Mouse (Mus musculus) embryonic facial prominence, embryonic 15.5 days (tissue): ENCODE measurements around the gene Otub1. TPM values are rescaled to one million over a fixed set of nuclear protein-coding genes. Genes with fewer than 3 reads are reported as not detected.
A peak's percentile ranks its signal among the peaks of the same experiment; 100 is the strongest.

Experiments used
- ATAC-seq: fragments of 200-750 bp; cut with Nextera tagmentation; 2 replicates; pipeline ENCODE4 v1.8.0; 2017; ENCODE audit warnings: low read depth, moderate TSS enrichment; ENCODE audit not compliant: insufficient number of reproducible peaks, low FRiP score, low TSS enrichment
- H3K27ac ChIP-seq: fragments of 300-500 bp; sonication (generic); replicated peaks from 2 replicates; pipeline ENCODE4 v1.5.1; 2015; ENCODE audit warnings: mild to moderate bottlenecking, inconsistent platforms
- H3K27me3 ChIP-seq: fragments of 300-500 bp; sonication (generic); 2 replicates; pipeline ENCODE4 v1.6.1; 2015; ENCODE audit warnings: inconsistent platforms
- H3K36me3 ChIP-seq: fragments of 300-500 bp; sonication (generic); 2 replicates; pipeline ENCODE4 v1.6.1; 2015; ENCODE audit warnings: mild to moderate bottlenecking, inconsistent platforms
- H3K4me1 ChIP-seq: fragments of 300-500 bp; sonication (generic); 2 replicates; pipeline ENCODE4 v1.6.1; 2015; ENCODE audit warnings: inconsistent platforms
- H3K4me2 ChIP-seq: fragments of 300-500 bp; sonication (generic); replicated peaks from 2 replicates; pipeline ENCODE4 v1.6.1; 2015; ENCODE audit warnings: mild to moderate bottlenecking, inconsistent platforms
- H3K4me3 ChIP-seq: fragments of 300-500 bp; sonication (generic); replicated peaks from 2 replicates; pipeline ENCODE4 v1.5.1; 2015; ENCODE audit warnings: mild to moderate bottlenecking, inconsistent platforms
- H3K9ac ChIP-seq: fragments of 300-500 bp; sonication (generic); 2 replicates; pipeline ENCODE4 v1.6.1; 2015; ENCODE audit warnings: inconsistent platforms
- H3K9me3 ChIP-seq: fragments of 300-500 bp; sonication (generic); replicated peaks from 2 replicates; pipeline ENCODE4 v1.6.1; 2016; ENCODE audit warnings: inconsistent platforms
- WGBS: fragments of 180-500 bp; shearing (Covaris S2); methylation state at CpG from one replicate; pipeline ENCODE4 v1.1.7; 2015; 5-methylcytosine and 5-hydroxymethylcytosine counted together
- polyA plus RNA-seq: library from polyadenylated mRNA; unstranded; fragments of >200 nt; fragmentation: Nextera tagmentation; extraction: Ambion mirVana; gene quantifications from 2 replicates; pipeline ENCODE4 v1.2.1, GENCODE M21; 2015

Otub1 gene
- polyA plus RNA-seq, 1 experiment from 2014 or later: 214 TPM

DNA sequence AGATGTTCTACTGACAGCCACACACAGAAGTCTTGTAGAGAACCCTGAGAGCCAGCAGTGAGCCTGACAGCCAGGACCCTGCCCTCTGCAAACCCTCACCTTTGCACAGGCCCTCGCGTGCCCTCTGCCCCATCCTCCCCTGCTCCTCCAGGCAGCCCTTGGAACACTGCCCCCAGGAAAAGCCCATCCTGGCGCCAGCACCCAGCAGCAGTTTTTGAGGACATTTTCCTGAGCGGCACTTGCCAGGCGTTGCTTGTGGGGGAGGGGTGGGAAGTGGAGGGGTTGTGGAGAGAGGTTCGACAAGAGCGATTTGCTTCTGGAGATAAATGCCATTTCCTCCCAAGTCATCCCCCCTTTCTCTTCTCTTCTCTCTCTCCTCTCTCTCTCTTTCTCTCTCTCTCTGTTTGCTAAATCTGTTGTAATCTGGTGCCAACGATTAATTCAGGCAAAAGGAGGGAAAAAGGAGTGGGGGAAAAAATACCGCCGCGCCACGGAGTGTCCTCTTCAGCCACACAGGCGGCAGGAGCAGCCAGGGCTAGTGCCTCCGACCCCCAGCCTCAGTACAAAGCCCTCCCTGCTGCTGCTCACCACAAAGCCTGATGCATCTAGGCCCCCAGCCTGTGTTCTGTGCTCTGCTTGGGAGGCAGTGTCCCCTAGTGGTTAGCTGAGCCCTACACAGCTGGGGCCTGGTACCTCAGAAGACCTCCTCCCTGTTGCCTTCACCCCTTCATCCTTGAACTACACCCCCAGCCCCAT lies 45.8 kb downstream of the Otub1 start:
- no peak overlapping the region for H3K4me3 ChIP-seq
- peaks cover 64% of the 10 kb centered on the region for H3K4me1 ChIP-seq
- no peaks in the 10 kb centered on the region for H3K36me3 ChIP-seq
- H3K27me3 ChIP-seq: peaks cover 5% of the 10 kb centered on the region
- H3K9ac ChIP-seq: no peak overlapping the region
- no peak for ATAC-seq
- 11% methylated on average over 14 of the region's 14 CpGs for WGBS
- H3K9me3 ChIP-seq: no peaks in the 10 kb centered on the region
- peak overlapping the region; percentile 35; the same call in 1 of the 2 replicates for H3K4me2 ChIP-seq
- no peak overlapping the region for H3K27ac ChIP-seq

- H3K27me3 ChIP-seq: no peaks in the 10 kb centered on the region
- H3K9me3 ChIP-seq: no peaks in the 10 kb centered on the region
- no peak overlapping the region for H3K27ac ChIP-seq
- H3K4me2 ChIP-seq: no peak overlapping the region
- H3K9ac ChIP-seq: no peak overlapping the region
- H3K4me3 ChIP-seq: no peak overlapping the region
- 57% methylated on average over 14 of the region's 14 CpGs for WGBS
- no peaks in the 10 kb centered on the region for H3K36me3 ChIP-seq
- no peak for ATAC-seq
- peaks cover 69% of the 10 kb centered on the region for H3K4me1 ChIP-seq
These were observed 48.4 kb downstream of the Otub1 start for GRCm38 (mm10) chr19:7157734-7158133.

- no peak overlapping the region for H3K9ac ChIP-seq
- no peak overlapping the region for H3K4me3 ChIP-seq
- peak overlapping the region; percentile 35 for H3K27ac ChIP-seq
- 49% methylated on average over 6 of the region's 6 CpGs for WGBS
- no peaks in the 10 kb centered on the region for H3K27me3 ChIP-seq
- no peak overlapping the region for H3K4me2 ChIP-seq
- H3K36me3 ChIP-seq: no peaks in the 10 kb centered on the region
- H3K9me3 ChIP-seq: no peaks in the 10 kb centered on the region
- peaks cover 86% of the 10 kb centered on the region for H3K4me1 ChIP-seq
- ATAC-seq: peak; percentile 62
These were observed 50.9 kb downstream of the Otub1 start for GRCm38 (mm10) chr19:7155196-7155595.

DNA sequence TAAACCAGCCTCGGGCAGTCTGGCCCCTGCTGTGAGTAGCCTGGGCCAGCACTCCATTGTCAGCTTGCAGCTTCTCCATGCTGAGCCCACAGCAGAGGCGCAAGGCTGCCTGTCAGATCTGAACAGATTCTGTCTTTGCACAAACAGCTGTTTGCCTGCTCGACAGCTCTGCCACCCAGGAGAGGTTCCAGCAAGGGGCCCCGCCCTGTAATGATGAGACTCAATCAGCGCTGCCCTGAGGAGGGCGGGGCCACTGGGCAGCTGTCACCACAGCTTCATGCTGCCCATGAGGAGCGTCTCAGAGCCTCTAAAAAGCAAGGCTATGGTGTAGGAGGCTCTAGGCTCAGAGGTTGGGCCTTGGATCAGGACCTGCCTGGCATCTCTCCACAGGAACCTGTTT lies 52.9 kb downstream of the Otub1 start:
- ATAC-seq: peak; percentile 69
- Histone ChIP-seq H3K9ac (no peak overlapping the region), H3K4me1 (peaks cover 96% of the 10 kb centered on the region)

GRCm38 (mm10) chr19:7151927-7152653 lies 54.0 kb downstream of the Otub1 start:
- Histone ChIP-seq H3K36me3 (no peaks in the 10 kb centered on the region), H3K9ac (no peak overlapping the region), H3K4me2 (no peak overlapping the region), H3K27me3 (no peaks in the 10 kb centered on the region), H3K27ac (peak overlapping the region; percentile 63; the same call in 1 of the 2 replicates), H3K4me1 (peaks cover 96% of the 10 kb centered on the region), H3K9me3 (no peaks in the 10 kb centered on the region), H3K4me3 (no peak overlapping the region)
- 55% methylated on average over 6 of the region's 6 CpGs for WGBS
- no peak for ATAC-seq

More for the DNA sequence above, 52.9 kb downstream of the Otub1 start:
- Histone ChIP-seq H3K27ac (peak overlapping the region; percentile 63), H3K9me3 (no peaks in the 10 kb centered on the region), H3K4me3 (no peak overlapping the region), H3K4me2 (no peak overlapping the region; the same call in 1 of the 2 replicates), H3K36me3 (no peaks in the 10 kb centered on the region), H3K27me3 (no peaks in the 10 kb centered on the region)
- WGBS: 10% methylated on average over 7 of the region's 7 CpGs

DNA sequence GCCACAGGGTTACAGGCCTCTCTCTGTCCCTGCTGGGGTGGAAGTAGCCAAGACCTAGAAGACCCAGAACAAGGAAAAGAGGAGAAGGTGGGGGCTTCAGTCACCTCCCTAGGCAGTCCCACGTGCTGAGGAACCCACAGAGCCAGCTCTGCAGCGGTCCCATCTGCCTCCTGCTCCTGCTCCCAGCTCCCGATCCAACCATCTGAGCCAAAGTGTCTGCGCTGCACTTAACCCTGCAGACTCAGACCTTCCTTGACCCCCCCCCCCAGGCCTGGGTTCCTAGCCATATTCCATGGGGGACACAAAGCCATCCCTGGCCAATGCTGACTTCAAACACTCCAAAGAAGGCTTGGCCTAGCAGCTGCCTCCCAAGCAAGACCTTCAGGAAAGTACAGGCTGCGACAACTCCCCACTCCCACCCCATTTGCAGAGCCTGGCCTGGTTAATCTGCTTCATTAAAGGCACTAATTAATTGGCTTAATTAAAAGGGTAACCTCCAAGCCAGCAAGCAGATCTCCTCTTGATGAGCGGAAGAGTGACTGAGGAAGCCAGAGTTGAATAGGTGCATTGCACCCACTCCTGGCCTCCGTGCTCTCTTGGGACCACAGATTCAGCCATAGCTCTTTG lies 54.7 kb downstream of the Otub1 start:
- H3K4me2 ChIP-seq: no peak overlapping the region
- 79% methylated on average over 7 of the region's 7 CpGs for WGBS
- H3K4me3 ChIP-seq: no peak overlapping the region
- H3K36me3 ChIP-seq: no peaks in the 10 kb centered on the region
- no peak overlapping the region for H3K9ac ChIP-seq
- H3K27ac ChIP-seq: no peak overlapping the region
- H3K9me3 ChIP-seq: no peaks in the 10 kb centered on the region
- H3K27me3 ChIP-seq: no peaks in the 10 kb centered on the region
- H3K4me1 ChIP-seq: peaks cover 89% of the 10 kb centered on the region
- ATAC-seq: no peak

GRCm38 (mm10) chr19:7149158-7149685 lies 56.9 kb downstream of the Otub1 start:
- 73% methylated on average over 7 of the region's 7 CpGs for WGBS

GRCm38 (mm10) chr19:7148541-7149085 lies 57.5 kb downstream of the Otub1 start:
- no peak for ATAC-seq

More at GRCm38 (mm10) chr19:7149158-7149685, 56.9 kb downstream of the Otub1 start:
- no peak overlapping the region; the same call in 1 of the 2 replicates for H3K27ac ChIP-seq
- ATAC-seq: no peak
- H3K27me3 ChIP-seq: peaks cover 15% of the 10 kb centered on the region
- H3K4me2 ChIP-seq: no peak overlapping the region
- no peak overlapping the region for H3K4me3 ChIP-seq
- H3K4me1 ChIP-seq: peaks cover 77% of the 10 kb centered on the region
- H3K36me3 ChIP-seq: no peaks in the 10 kb centered on the region
- H3K9me3 ChIP-seq: no peaks in the 10 kb centered on the region
- H3K9ac ChIP-seq: no peak overlapping the region

More at GRCm38 (mm10) chr19:7148541-7149085, 57.5 kb downstream of the Otub1 start:
- Histone ChIP-seq H3K4me3 (no peak overlapping the region), H3K4me2 (no peak overlapping the region), H3K9ac (no peak overlapping the region), H3K4me1 (peaks cover 77% of the 10 kb centered on the region), H3K27ac (no peak overlapping the region; the same call in 1 of the 2 replicates), H3K36me3 (no peaks in the 10 kb centered on the region), H3K27me3 (peaks cover 15% of the 10 kb centered on the region), H3K9me3 (no peaks in the 10 kb centered on the region)
- WGBS: 42% methylated on average over 8 of the region's 8 CpGs

Other genes with a start within 250 kb of the Otub1 start
- gene Ppp1r14b, start 231.3 kb downstream of the Otub1 start, polyA plus RNA-seq: 224 and 246 TPM in 2 replicates
- gene Plcb3, start 229.8 kb downstream of the Otub1 start, polyA plus RNA-seq: 48.2 and 49.1 TPM in 2 replicates
- 112 and 119 TPM in 2 replicates for gene Fkbp2, start 225.8 kb downstream of the Otub1 start, polyA plus RNA-seq
- 51.5 and 53.2 TPM in 2 replicates for gene Vegfb, start 218.7 kb downstream of the Otub1 start, polyA plus RNA-seq
- 23.9 and 27.9 TPM in 2 replicates for gene Dnajc4, start 213.7 kb downstream of the Otub1 start, polyA plus RNA-seq
- 22.2 and 24.1 TPM in 2 replicates for gene Nudt22, start 210.2 kb downstream of the Otub1 start, polyA plus RNA-seq
- 12.5 and 12.7 TPM in 2 replicates for gene Trpt1, start 210.2 kb downstream of the Otub1 start, polyA plus RNA-seq
- gene Fermt3, start 186.8 kb downstream of the Otub1 start, polyA plus RNA-seq: 12.4 and 14.2 TPM in 2 replicates
- 228 and 244 TPM in 2 replicates for gene Stip1, start 166.3 kb downstream of the Otub1 start, polyA plus RNA-seq
- gene Macrod1, start 149.5 kb downstream of the Otub1 start, polyA plus RNA-seq: 22.1 and 26.6 TPM in 2 replicates
- gene Flrt1, start 100.6 kb downstream of the Otub1 start, polyA plus RNA-seq: 13.5 and 19.2 TPM in 2 replicates
- gene Cox8a, start 11.3 kb upstream of the Otub1 start, polyA plus RNA-seq: 822 and 870 TPM in 2 replicates
- gene Naa40, start 34.9 kb upstream of the Otub1 start, polyA plus RNA-seq: 49.8 and 55.4 TPM in 2 replicates
- 20.3 and 22.9 TPM in 2 replicates for gene Rcor2, start 61.0 kb upstream of the Otub1 start, polyA plus RNA-seq
- gene Mark2, start 135.5 kb upstream of the Otub1 start, polyA plus RNA-seq: 54.9 and 60.2 TPM in 2 replicates
- 30.1 and 36.2 TPM in 2 replicates for gene Spindoc, start 176.7 kb upstream of the Otub1 start, polyA plus RNA-seq
- gene 2700081O15Rik, start 211.3 kb upstream of the Otub1 start, polyA plus RNA-seq: 8.3 and 9.5 TPM in 2 replicates